Comparison of ENCODE assay signal across 8 mouse cellular contexts in the genomic region with DNA sequence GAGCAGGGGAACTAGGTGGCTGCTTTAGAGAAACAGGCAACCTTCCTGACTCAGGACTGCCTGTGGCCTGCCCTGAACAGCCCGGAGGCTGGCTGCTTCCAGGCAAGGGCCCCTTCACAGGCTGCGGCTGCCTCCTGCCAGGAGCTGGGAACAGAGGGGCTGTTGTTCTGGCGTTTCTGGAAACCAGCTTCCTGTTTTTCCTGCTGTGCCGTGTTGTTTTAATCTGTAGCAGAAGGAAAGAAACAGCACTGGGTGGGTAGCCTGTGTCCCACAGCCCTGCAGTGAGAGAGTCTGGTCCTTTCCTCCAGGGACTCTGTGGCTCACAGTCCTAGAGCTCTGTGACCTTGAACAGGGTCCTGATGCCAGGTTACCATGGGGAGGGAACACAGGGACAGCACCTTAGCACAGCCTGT. TPM values are rescaled to one million over a fixed set of nuclear protein-coding genes. Genes with fewer than 3 reads are reported as not detected.
DNase-seq lines count a peak whose midpoint lies in the region; ATAC-seq and TF ChIP-seq lines count a peak whose summit lies in the region.

No protein-coding gene starts in this region.

- ATAC-seq in forebrain, embryonic 15.5 days (replicated peaks) = peak; percentile 81
- ATAC-seq in intestine, embryonic 14.5 days (replicated peaks; ENCODE audit: low FRiP score, low TSS enrichment, low read depth) = no peak
- peak; percentile 39 for ATAC-seq in liver, embryonic 16.5 days (ENCODE audit: low read depth)

- WGBS in kidney, adult 2 months = 20% methylated on average over 4 of the region's 4 CpGs
- WGBS in forebrain, embryonic 15.5 days = 2% methylated on average over 4 of the region's 4 CpGs
- WGBS in intestine, embryonic 14.5 days = 10% methylated on average over 4 of the region's 4 CpGs
- WGBS in liver, embryonic 16.5 days (ENCODE audit: insufficient replicate concordance) = 44% methylated on average over 4 of the region's 4 CpGs

- TF ChIP-seq CTCF in kidney, adult 2 months (conservative IDR thresholded peaks at IDR 0.05; ENCODE audit: insufficient read depth, insufficient read length, low read depth, low read length) = no peak

- peak overlapping the region; percentile 74 for H3K27ac ChIP-seq in kidney, adult 2 months (ENCODE audit: insufficient read depth, low read depth, low read length)
- H3K27ac ChIP-seq in forebrain, embryonic 15.5 days (replicated peaks) = peak overlapping the region; percentile 64
- peak overlapping the region; percentile 34 for H3K27ac ChIP-seq in intestine, embryonic 14.5 days (ENCODE audit: low read depth)
- peak overlapping the region; percentile 36; the same call in 1 of the 2 replicates for H3K27ac ChIP-seq in liver, embryonic 16.5 days (ENCODE audit: low read length)

- peak; percentile 53 for DNase-seq in kidney, adult 2 months
- DNase-seq in kidney, adult 11 months = no peak
- peak; percentile 23 for DNase-seq in ZHBTc4 (ENCODE audit: low read depth, low spot score)
- DNase-seq in intestine, embryonic 14.5 days (ENCODE audit: low spot score) = no peak
- no peak for DNase-seq in spleen, postnatal 36 days (ENCODE audit: low spot score in 2 of 2)
- DNase-seq in thymus, postnatal 14 days = no peak

- no peaks in the 10 kb centered on the region for H3K36me3 ChIP-seq in kidney, adult 2 months (ENCODE audit: control insufficient read depth, insufficient read depth, low read length)
- H3K36me3 ChIP-seq in forebrain, embryonic 15.5 days = no peaks in the 10 kb centered on the region
- H3K36me3 ChIP-seq in intestine, embryonic 14.5 days (ENCODE audit: control insufficient read depth, insufficient read depth, low read length) = no peaks in the 10 kb centered on the region
- H3K36me3 ChIP-seq in liver, embryonic 16.5 days (ENCODE audit: control insufficient read depth, insufficient read depth) = no peaks in the 10 kb centered on the region

- H3K27me3 ChIP-seq in kidney, adult 2 months (replicated peaks; ENCODE audit: control insufficient read depth, insufficient read depth, low read length) = no peaks in the 10 kb centered on the region
- H3K27me3 ChIP-seq in forebrain, embryonic 15.5 days = no peaks in the 10 kb centered on the region
- no peaks in the 10 kb centered on the region for H3K27me3 ChIP-seq in intestine, embryonic 14.5 days (replicated peaks; ENCODE audit: control insufficient read depth, insufficient read depth, low read length)
- no peaks in the 10 kb centered on the region for H3K27me3 ChIP-seq in liver, embryonic 16.5 days (ENCODE audit: control insufficient read depth, insufficient read depth, low read depth, low read length)

- H3K9ac ChIP-seq in forebrain, embryonic 15.5 days (replicated peaks) = no peak overlapping the region
- no peak overlapping the region for H3K9ac ChIP-seq in intestine, embryonic 14.5 days (ENCODE audit: low read length)
- H3K9ac ChIP-seq in liver, embryonic 16.5 days (ENCODE audit: low read depth, low read length) = no peak overlapping the region

- peaks cover 27% of the 10 kb centered on the region for H3K4me1 ChIP-seq in kidney, adult 2 months (ENCODE audit: control insufficient read depth, insufficient read depth, low read length)
- peaks cover 23% of the 10 kb centered on the region for H3K4me1 ChIP-seq in forebrain, embryonic 15.5 days
- peaks cover 19% of the 10 kb centered on the region for H3K4me1 ChIP-seq in intestine, embryonic 14.5 days (replicated peaks; ENCODE audit: control insufficient read depth, insufficient read depth, low read length)
- H3K4me1 ChIP-seq in liver, embryonic 16.5 days (ENCODE audit: control insufficient read depth, low read depth, low read length) = peaks cover 11% of the 10 kb centered on the region

- no peak for TF ChIP-seq POLR2A in kidney, adult 2 months (IDR thresholded peaks at IDR 0.05; ENCODE audit: low read depth, low read length)

- no peaks in the 10 kb centered on the region for H3K9me3 ChIP-seq in forebrain, embryonic 15.5 days
- no peaks in the 10 kb centered on the region for H3K9me3 ChIP-seq in intestine, embryonic 14.5 days (ENCODE audit: control insufficient read depth, low read length)
- H3K9me3 ChIP-seq in liver, embryonic 16.5 days (replicated peaks; ENCODE audit: control insufficient read depth, low read length) = no peaks in the 10 kb centered on the region

- no peak overlapping the region for H3K4me2 ChIP-seq in forebrain, embryonic 15.5 days (replicated peaks)
- no peak overlapping the region for H3K4me2 ChIP-seq in intestine, embryonic 14.5 days (ENCODE audit: low read length)
- H3K4me2 ChIP-seq in liver, embryonic 16.5 days (ENCODE audit: low read depth, low read length) = no peak overlapping the region

- H3K4me3 ChIP-seq in kidney, adult 2 months (ENCODE audit: insufficient read depth, low read depth, low read length) = no peak overlapping the region
- H3K4me3 ChIP-seq in forebrain, embryonic 15.5 days = no peak overlapping the region
- H3K4me3 ChIP-seq in intestine, embryonic 14.5 days (ENCODE audit: low read depth, low read length) = no peak overlapping the region
- no peak overlapping the region for H3K4me3 ChIP-seq in liver, embryonic 16.5 days (ENCODE audit: low read depth, low read length)

RNA-seq across cellular contexts. Expression of gene Ctdspl, which starts 54.2 kb away (rescaled TPM):
- 39.2 and 40.3 TPM in 2 replicates for polyA plus RNA-seq in kidney, adult 2 months (2012; rRNA removed)
- 5.6 and 7.7 TPM in 2 replicates for polyA plus RNA-seq in forebrain, embryonic 15.5 days (2015; fragmentation: Nextera tagmentation; extraction: Ambion mirVana)
- 21.3 and 22.1 TPM in 2 replicates for polyA plus RNA-seq in intestine, embryonic 14.5 days (2014; fragmentation: Nextera tagmentation; extraction: Ambion mirVana)
- 3.2 and 3.7 TPM in 2 replicates for polyA plus RNA-seq in liver, embryonic 16.5 days (2015; fragmentation: Nextera tagmentation; extraction: Ambion mirVana)

Comparison
In these comparisons a context has a peak if more than half of its experiments do, and no peak if none do; other contexts are left out.
1. DNase-seq: peak in kidney, adult 2 months (single experiment) and ZHBTc4 (single experiment); none in kidney, adult 11 months (single experiment), intestine, embryonic 14.5 days (single experiment), spleen, postnatal 36 days (0 of 2) and thymus, postnatal 14 days (single experiment).
2. Peak in every context shown above with its lines, with median percentiles within 50 percentile points of each other: H3K27ac ChIP-seq.